Mouse (Mus musculus) monocyte, adult 2 months (primary cell): Measurements from ENCODE around the gene Ntm.

Experiments used
- DNase-seq, 2 experiments: peaks; one replicate each; pipeline ENCODE4 v3.0.0; 2022; ENCODE audit warnings: low spot score in 2 of 2, low read depth in 1 of 2

Gene Ntm

DNA sequence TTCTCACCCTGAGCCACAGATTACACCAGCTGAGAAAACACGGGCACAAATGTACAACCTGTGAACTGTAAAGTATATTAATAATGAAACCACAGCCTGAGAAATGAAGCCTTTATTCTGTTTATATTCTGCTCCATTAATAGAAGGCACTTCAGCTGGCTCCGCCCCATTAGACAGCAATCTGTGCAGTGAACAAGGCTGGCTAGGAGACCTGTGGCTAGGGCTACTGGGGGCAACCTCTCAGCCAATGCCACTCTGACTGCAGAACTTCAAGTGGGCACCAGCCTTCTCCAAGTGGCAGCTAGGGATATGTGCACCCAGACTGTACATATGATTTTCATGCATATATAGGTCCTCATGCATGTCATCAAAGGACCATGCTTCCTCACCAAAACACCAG lies 887.7 kb downstream of the Ntm start:
- no peak for DNase-seq

DNA sequence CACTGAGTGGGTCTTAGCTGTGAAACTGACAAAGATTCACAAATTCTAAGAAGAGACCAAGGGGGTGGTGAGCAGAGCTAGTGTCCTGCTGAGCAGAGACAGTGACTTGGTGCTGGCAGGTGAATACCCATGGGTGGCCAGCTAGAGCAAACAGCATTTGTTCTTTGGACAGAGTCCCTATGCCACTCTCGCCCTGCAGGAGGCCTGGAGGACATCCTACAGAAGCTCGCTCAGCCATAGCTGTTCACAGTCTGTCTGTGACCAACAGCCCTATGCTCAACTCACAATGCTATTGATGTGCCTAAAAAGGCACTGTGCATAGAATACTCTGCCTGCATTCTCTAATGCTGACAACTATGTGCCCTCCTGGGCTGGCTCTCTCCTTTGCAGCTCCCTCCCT lies 888.4 kb downstream of the Ntm start:
- DNase-seq, result no peak

DNA sequence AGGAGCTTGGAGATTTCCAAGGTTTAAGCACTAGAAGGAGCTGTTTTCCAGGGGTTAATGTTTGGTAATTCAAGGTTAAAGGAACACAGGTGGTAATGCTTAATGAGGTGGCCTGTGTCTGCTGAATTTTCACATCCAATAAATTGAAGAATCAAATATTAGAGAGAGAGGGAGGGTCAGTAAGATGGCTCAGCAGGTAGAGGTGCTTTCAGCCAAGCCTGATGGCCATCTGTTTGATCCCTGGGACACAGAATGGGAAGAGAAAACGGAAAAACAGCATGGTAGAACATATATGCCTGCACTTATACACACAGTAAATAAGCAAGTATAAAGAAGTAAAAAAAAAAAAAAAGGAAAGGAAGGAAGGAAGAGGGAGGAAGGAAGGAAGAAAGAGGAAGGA lies 890.9 kb downstream of the Ntm start:
- no peak for DNase-seq

DNA sequence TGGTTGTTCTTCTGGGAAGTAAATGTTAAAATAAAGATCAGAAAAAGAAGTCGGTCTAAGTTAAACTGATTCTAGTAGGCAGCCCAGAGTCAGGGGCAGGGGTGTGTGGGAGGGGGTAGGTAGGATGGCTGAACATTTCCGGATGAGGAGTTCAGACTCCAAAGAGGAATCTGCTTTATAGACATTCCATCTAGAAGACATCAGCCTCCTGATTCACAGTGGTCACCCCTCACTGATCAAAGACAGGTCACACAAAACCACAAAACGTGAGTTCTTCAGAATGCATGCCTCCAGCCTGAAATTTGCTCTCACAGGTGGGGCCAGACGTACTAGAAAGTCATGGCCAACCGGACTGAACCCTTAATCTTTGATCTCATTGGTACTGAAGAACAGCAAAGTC lies 895.4 kb downstream of the Ntm start:
- DNase-seq, result no peak

DNA sequence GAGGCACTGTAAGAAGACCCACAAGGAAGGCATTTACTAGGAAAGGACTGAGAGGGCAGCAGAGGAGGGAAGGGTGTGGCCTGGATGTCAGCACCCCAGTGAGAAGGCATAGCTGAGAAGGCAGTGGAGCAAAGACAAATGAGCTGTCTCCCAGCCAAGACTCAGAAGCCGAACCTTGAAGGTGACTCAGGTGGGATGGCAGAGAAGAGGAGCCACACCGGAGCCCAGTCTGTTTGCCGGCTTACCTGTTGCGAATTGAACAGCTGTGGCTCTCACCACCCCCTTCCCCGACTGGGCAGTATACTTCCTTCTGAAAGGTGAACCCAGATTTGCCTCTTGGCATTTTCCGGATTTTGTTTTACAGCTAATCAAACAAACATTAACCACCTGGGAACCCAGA lies 902.6 kb downstream of the Ntm start:
- no peak for DNase-seq

DNA sequence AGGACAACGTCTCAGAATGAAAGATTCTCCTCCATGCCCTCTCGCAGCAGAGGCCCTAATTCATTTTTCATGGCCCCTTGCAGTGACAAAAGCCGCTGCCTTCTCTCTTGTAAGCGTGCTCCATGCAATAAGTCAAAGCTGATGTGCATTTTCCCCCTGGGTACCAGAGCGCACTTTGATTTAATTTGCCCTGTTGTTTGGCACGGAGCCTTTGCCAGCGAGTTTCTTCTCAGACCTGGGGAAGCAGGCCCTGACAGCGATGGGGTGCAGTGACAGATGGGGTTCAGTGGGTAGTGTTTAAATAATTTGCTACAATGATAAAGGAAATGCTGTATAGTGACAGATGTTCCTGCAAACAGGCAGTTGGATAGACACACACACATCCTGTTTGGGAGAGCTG lies 904.1 kb downstream of the Ntm start:
- no peak for DNase-seq

DNA sequence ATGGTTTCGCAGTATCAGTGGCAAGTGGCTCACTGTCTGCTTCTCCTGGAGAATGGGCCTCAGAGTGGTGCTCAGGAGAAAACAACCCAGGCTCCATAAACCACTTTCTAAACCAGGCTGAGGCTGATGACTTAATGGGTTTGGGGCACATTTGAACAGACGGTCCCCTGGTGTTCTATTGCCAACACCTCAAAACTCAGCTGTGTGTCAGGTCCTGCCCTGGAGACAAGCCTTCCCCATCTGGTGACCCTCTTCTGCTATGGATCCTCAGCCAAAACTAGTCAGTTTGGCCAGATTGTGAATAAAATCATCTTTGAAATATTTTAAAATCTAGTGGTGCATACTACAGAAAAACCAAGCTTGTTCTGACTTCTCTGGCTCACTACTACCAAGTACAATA lies 907.3 kb downstream of the Ntm start:
- DNase-seq, result no peak

DNA sequence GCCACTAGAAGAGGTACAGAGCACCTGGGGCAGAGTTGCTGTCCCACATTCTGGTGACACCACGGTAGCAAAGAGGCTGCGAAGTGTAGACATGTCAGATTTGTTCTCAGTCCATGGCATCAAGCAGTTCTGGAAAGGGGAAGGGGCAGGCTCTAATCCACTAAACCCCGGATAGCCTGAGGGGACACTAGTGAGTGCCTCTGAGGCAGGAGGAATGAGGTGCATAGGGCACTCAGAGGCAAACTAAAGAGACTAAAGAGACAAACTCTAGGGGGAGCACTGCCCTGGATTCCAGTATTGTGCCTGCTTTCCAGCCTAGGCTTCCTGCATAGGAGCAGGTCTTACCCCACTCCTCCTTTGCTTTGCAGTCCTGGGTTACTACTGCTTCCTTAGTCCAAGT lies 926.5 kb downstream of the Ntm start:
- no peak for DNase-seq

DNA sequence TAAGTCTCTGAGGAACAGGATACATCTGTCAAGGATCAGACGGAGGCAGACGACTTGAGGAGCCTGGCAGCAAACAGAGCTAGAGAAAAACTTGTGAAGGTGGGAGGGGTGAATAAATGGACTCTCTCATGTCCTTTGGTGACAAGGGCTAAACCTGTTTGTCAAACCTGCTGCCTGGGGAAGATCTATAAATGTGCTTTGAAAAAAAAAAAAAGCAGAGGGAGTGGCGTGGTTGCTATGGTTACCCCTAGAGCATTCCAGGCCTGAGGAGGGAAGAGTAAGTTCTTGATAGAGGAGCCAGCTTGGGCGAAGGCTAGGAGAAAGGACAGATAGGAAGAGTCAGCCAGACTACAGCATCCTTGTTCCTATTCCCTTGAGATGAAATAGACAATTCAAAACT lies 926.9 kb downstream of the Ntm start:
- no peak for DNase-seq

DNA sequence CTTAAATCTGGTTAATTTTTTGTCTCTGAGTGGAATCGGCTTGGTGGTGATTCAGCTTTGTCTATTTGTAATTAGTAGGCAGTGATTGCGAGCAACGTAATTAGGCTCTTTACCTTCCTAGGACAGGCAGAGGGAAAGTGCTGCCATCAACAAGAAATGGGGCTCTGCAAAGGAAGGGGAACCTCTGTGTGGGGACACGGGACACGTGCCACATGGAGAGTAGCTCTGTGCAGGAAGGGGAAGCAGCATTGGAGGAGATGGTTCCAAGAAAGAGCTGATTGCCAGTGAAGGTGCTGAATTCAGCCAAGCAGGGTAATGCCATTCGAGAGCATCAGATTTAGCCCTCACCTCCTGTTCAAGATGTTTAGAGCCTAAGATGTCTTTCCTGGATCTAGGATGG lies 936.5 kb downstream of the Ntm start:
- no peak for DNase-seq

DNA sequence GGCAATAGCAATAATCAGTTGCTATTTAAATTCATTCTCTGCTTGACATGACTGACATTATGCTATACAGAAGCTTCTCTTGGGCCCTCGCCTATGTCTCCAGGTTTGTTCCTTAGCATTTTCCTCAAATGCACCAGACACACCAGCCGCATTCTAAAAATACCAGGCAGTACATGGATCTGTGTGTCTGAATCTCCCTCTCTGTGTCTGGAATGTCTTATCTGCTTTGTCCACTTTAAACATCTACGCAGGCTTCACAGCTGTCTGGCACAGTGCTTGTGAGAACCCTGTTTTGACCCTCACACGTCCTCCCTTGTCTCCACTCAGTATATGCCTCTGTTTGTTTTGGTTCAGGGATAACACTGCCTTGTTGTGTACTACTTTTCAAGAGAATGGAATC lies 937.3 kb downstream of the Ntm start:
- DNase-seq, result no peak

DNA sequence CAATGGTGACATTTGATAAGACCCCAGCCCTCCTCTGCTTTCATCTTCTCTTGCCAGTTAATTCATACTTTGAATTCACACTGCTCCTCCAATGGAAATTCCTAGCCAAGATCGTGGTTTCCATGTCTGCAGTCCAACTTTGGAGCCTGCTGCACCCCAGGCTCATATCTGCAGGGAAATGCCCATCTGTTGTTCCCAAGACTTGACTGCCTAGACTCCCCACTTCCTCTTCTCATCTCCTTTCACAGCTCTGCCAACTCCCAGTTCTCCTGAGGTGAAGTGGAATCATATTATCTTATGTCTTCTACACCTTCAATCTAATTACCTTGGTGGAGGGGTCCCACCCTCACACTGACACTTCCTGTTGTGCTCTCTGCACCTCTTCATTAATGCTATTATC lies 937.8 kb downstream of the Ntm start:
- no peak for DNase-seq

DNA sequence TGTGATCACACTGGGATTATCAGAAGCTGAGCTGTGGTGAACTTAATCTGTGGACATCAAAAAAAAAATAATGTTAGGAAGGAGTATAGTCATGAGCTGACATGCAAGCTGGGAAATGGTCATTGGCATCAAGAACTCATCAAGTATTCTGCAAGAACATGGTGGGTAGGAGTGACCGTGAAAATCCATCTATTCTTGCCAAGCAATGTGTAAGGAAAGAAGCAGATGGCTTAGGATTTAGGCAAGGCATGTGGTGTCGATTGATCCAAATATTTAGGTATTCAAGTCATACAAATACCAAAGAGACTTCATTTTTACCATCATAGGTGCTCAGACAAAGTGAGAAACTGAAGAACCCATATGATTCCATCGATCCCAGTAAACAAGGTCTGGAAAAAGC lies 946.1 kb downstream of the Ntm start:
- DNase-seq, result no peak

DNA sequence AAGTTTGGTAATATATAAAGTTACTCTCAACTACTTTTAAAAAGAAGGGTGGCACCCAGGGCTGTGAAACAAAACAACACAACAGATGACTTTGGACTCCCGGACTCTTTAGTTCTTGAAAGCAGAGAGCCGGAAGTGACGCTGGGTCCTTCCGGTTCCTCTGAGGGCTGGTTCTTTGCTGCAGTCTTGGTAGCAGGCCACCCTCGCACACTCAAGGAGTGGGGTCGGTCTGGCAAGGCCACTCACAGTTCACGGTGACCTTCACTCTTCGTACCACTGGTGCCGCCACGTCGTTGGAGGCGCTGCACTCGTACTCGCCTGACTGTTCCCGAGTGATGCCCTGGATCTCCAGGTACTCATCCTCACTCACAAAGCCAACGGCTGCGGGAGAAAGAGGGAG lies 949.1 kb downstream of the Ntm start:
- no peak for DNase-seq

DNA sequence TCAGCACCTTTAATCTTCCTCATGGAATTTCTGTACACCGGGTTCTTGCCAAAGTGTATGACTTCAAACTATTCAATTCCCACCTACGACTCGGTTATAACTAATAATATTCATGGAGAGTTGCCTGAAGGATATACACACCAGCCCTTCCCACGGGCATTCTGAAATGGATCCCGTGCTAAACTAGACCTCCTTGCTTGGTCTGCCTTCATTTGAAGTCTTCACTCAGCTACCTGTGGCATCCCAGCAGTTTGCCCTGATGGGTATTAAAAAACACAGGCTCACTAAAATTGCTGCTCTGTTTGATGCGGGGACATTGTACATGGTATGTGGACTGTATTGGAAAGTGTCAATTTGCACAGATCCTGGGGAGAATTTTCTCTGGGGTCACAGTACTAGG lies 950.4 kb downstream of the Ntm start:
- DNase-seq, result no peak

DNA sequence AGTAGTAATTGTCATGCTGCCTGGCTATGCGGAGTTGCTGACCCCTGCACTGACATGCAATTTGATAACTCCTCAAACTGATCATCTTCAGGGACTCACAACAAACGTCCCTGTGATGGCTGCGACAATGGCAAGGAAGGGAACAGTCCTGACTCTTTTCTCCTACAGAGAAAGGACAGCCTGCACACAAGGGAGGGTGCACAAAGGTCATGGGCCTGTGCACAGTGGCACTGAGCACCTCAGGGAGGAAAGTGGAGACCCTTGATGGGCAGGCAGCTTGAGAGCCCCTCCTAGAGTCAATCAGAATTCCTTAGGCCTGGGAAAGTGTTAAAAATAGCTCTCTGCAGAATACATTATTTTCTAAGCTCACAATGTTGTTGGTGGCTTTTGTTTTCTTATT lies 951.5 kb downstream of the Ntm start:
- no peak for DNase-seq

DNA sequence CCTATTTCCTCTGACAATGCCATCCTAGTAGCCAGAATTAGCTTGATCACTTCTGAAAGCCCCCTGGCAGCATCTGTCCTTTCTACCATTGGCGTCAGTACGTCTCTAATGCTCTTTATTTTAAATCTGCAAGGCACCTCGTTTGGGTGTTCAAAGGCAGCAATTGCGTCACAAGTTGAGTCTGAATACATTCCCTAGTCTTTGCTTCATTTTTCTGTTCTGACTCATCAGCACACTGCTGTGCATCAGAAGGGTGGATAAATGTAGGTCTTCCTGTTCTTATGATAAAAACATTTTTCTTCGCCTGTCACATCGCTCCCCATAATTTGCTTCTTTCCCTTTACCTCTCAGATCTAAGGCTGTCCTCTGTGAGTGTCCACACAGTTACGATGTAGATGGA lies 958.4 kb downstream of the Ntm start:
- no peak for DNase-seq

DNA sequence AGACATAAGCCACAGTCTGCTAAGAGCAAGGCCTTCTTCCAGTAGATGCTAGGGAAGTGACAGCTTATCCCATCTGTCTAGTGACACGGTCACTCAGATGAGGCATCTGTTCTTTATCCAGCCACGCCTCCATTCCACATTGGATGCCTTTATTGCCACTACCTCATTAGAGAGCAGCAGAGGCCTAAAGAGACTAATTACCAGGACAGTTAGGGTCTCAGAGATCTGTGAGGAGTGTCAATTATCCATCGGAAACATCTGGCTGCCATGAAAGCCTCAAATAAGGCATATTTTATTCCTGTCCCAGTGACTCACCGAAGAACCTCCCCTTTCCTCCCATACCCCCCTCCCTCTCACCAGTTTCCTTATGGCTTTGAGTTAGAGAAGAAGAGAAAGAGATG lies 963.0 kb downstream of the Ntm start:
- DNase-seq, result no peak

DNA sequence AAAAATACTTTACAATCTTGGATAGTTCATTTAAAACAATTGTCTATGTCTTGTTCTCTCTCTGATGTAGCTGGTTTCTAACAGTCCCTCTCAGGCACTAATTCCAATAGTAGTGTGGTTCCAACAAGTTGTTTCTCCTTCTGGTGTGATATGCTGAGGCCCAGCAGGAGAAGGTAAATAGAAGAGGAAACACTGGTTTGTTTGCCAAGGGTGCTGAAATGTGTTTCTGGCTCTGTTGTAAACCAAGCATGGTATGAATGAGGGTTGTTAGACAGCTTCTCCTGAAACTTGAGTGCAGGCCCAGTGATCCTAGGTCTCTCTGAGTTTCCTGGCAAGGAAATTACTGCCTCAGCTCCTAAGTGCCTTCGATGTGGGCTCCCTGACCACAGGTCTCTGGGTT lies 985.7 kb downstream of the Ntm start:
- no peak for DNase-seq

DNA sequence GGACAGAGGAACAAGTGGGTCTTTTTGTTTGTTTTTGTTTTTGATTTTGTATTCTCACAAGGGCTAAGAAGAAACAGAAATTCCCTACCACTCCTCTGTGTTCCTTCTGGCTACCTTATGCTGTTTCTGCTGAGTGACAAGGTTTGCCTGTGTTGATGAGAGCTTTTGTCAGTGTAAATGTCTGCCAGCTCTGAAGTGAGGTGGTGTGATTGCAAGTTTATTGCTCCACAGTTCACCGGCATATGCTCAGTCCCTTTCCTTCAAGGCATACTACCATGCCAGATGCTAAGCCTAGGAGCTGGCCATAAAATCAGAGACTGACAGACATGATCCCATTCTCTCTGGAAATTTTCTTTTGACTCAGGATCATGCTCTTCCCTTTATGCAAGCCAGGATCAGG lies 993.5 kb downstream of the Ntm start:
- no peak for DNase-seq
